Mouse (Mus musculus): Measurements from ENCODE around the gene Psmc3.

- TF ChIP-seq CTCF (IDR thresholded peaks at IDR 0.05; ENCODE audit: low read depth) = no peak
- no peak for TF ChIP-seq EP300 (IDR thresholded peaks at IDR 0.05; ENCODE audit: low read depth)
Observed at GRCm38 (mm10) chr2:91109807-91110385, 56.1 kb downstream of the Psmc3 start.
